Mouse (Mus musculus) mouse trophoblast stem cell (cell line): ENCODE results near the gene Gm15056.

Experiments
- in situ Hi-C, 2 experiments: fragments of 300-500 bp; cut with MseI, MboI; formaldehyde crosslinking; loops; 2 replicates in 1 of 2; 3 replicates in 1 of 2; pipeline ENCODE4 v1.15.1; 2025

The Gm15056 gene

GRCm38 (mm10) chr8:20902527-20902926 is at the start of gene Gm15056:
TSS of gene Gm15056 (minus strand) at chr8:20902627.
- in situ Hi-C loops, result no loop called here

GRCm38 (mm10) chr8:20944610-20945009 is 42.2 kb upstream of the Gm15056 start, which contains the start of gene AY761185:
TSS of gene AY761185 (minus strand) at chr8:20944710.
- in situ Hi-C loops, result loop anchor here in 1 of 2 experiments (5.0 kb wide), 1 partner anchor 53 kb away; no protein-coding TSS in a partner anchor

- in situ Hi-C loops, result no loop called here
Observed at GRCm38 (mm10) chr8:20921971-20922370, 19.5 kb upstream of the Gm15056 start, which contains the start of gene Gm6040. TSS of gene Gm6040 (minus strand) at chr8:20922071.

GRCm38 (mm10) chr8:20912288-20912687 is 9.9 kb upstream of the Gm15056 start:
- in situ Hi-C loops, result no loop called here

- in situ Hi-C loops, result no loop called here
Observed at GRCm38 (mm10) chr8:20908256-20908655, 5.8 kb upstream of the Gm15056 start.

- in situ Hi-C loops, result no loop called here
Observed at GRCm38 (mm10) chr8:20907119-20907518, 4.7 kb upstream of the Gm15056 start.

- in situ Hi-C loops, result no loop called here
Observed at GRCm38 (mm10) chr8:20892369-20892768, 10.1 kb downstream of the Gm15056 start, which contains the start of gene Defb33. TSS of gene Defb33 (plus strand) at chr8:20892669.

- in situ Hi-C loops, result no loop called here
Observed at GRCm38 (mm10) chr8:20874608-20875007, 27.8 kb downstream of the Gm15056 start.
